Mouse (Mus musculus): ENCODE results near the gene Gm45713.

Gm45713 gene

GRCm38 (mm10) chr7:45092828-45093515, 43.1 kb downstream of the Gm45713 start:
- no peak for DNase-seq

- no peak for DNase-seq
Observed at GRCm38 (mm10) chr7:45092048-45092447, 44.0 kb downstream of the Gm45713 start, which contains the start of gene Rcn3. TSS of gene Rcn3 (minus strand) at chr7:45092221.

- DNase-seq: no peak
Observed at GRCm38 (mm10) chr7:45091001-45091990, 44.7 kb downstream of the Gm45713 start.

GRCm38 (mm10) chr7:45090251-45090977, 45.6 kb downstream of the Gm45713 start:
- DNase-seq: no peak

- no peak for DNase-seq
Observed at GRCm38 (mm10) chr7:45088597-45088996, 47.4 kb downstream of the Gm45713 start.

- no peak for DNase-seq
Observed at GRCm38 (mm10) chr7:45086084-45086483, 49.9 kb downstream of the Gm45713 start.

- no peak for DNase-seq
Observed at GRCm38 (mm10) chr7:45083300-45083890, 52.6 kb downstream of the Gm45713 start.

- DNase-seq: no peak
Observed at GRCm38 (mm10) chr7:45082401-45083299, 53.4 kb downstream of the Gm45713 start.

GRCm38 (mm10) chr7:45081016-45081415, 55.0 kb downstream of the Gm45713 start:
- no peak for DNase-seq

- DNase-seq: peak; percentile 81
Observed at GRCm38 (mm10) chr7:45079856-45080255, 56.2 kb downstream of the Gm45713 start.

- DNase-seq: peak; percentile 53
Observed at GRCm38 (mm10) chr7:45078513-45078912, 57.5 kb downstream of the Gm45713 start.

GRCm38 (mm10) chr7:45077829-45078228, 58.2 kb downstream of the Gm45713 start:
- DNase-seq: no peak

GRCm38 (mm10) chr7:45077322-45077721, 58.7 kb downstream of the Gm45713 start:
- no peak for DNase-seq

- no peak for DNase-seq
Observed at GRCm38 (mm10) chr7:45076501-45076900, 59.5 kb downstream of the Gm45713 start.
